Mouse (Mus musculus) MEL-GATA-1-ER (cell line): Measurements from ENCODE around the gene Pou2f2.

Experiments used
- DNase-seq: peaks from one replicate; pipeline ENCODE4 v3.0.0-alpha.2; 2012; ENCODE audit warnings: low read depth; ENCODE audit errors: extremely low read depth

The Pou2f2 gene

GRCm38 (mm10) chr7:25105411-25106160 lies 73.9 kb downstream of the Pou2f2 start:
- DNase-seq, result peak; percentile 46

GRCm38 (mm10) chr7:25099581-25099980 lies 79.9 kb downstream of the Pou2f2 start:
- no peak for DNase-seq

GRCm38 (mm10) chr7:25098169-25098568 lies 81.4 kb downstream of the Pou2f2 start:
- DNase-seq, result no peak

- DNase-seq, result no peak
These were observed 89.7 kb downstream of the Pou2f2 start for GRCm38 (mm10) chr7:25089875-25090274.

- DNase-seq, result no peak
These were observed 90.6 kb downstream of the Pou2f2 start for GRCm38 (mm10) chr7:25088968-25089367.

GRCm38 (mm10) chr7:25088531-25088930 lies 91.0 kb downstream of the Pou2f2 start:
- no peak for DNase-seq

- DNase-seq, result no peak
These were observed 91.6 kb downstream of the Pou2f2 start for GRCm38 (mm10) chr7:25087972-25088371.

- no peak for DNase-seq
These were observed 92.1 kb downstream of the Pou2f2 start for GRCm38 (mm10) chr7:25087256-25087912.

GRCm38 (mm10) chr7:25086656-25087055 lies 92.9 kb downstream of the Pou2f2 start:
- no peak for DNase-seq

- DNase-seq, result no peak
These were observed 94.9 kb downstream of the Pou2f2 start for GRCm38 (mm10) chr7:25084621-25085020.

- DNase-seq, result no peak
These were observed 97.0 kb downstream of the Pou2f2 start for GRCm38 (mm10) chr7:25082510-25082909.

GRCm38 (mm10) chr7:25080431-25080830 lies 99.1 kb downstream of the Pou2f2 start:
- no peak for DNase-seq

GRCm38 (mm10) chr7:25079496-25080026 lies 100.0 kb downstream of the Pou2f2 start:
- no peak for DNase-seq

- DNase-seq, result no peak
These were observed 102.1 kb downstream of the Pou2f2 start for GRCm38 (mm10) chr7:25077414-25077755.

GRCm38 (mm10) chr7:25076663-25077413 lies 102.7 kb downstream of the Pou2f2 start:
- peak; percentile 99 for DNase-seq

GRCm38 (mm10) chr7:25076296-25076662 lies 103.2 kb downstream of the Pou2f2 start:
- no peak for DNase-seq

- no peak for DNase-seq
These were observed 105.6 kb downstream of the Pou2f2 start for GRCm38 (mm10) chr7:25073924-25074323.

GRCm38 (mm10) chr7:25072716-25073390 lies 106.7 kb downstream of the Pou2f2 start:
- no peak for DNase-seq

GRCm38 (mm10) chr7:25071979-25072715 lies 107.4 kb downstream of the Pou2f2 start, which contains the start of the genes Grik5 and Zfp574:
TSS of gene Grik5 (minus strand) at chr7:25072346.
TSS of gene Zfp574 (plus strand) at chr7:25072567.
- no peak for DNase-seq

- no peak for DNase-seq
These were observed 110.8 kb downstream of the Pou2f2 start for GRCm38 (mm10) chr7:25068724-25069123.
